Mouse (Mus musculus) heart, adult 2 months (tissue): ENCODE data around the gene Plxna1.

Source experiments
- CTCF ChIP-seq: fragments of 200-600 bp; IDR thresholded peaks from 2 replicates; pipeline ENCODE4 v1.8.1; 2022; ENCODE audit warnings: antibody characterized with exemption, mild to moderate bottlenecking, moderate library complexity
- EP300 ChIP-seq: fragments of 200-500 bp; IDR thresholded peaks from 2 replicates; pipeline ENCODE4 v1.6.1; 2011; ENCODE audit warnings: low read depth, low read length, control low read depth; ENCODE audit not compliant: insufficient read depth

GRCm38 (mm10) chr6:89354726-89355125 is 7.7 kb downstream of the Plxna1 start:
- TF ChIP-seq CTCF (no peak), EP300 (no peak)
